Mouse (Mus musculus) kidney, postnatal 0 days (tissue): ENCODE measurements around the gene Cyp2f2. TPM values are rescaled to one million over a fixed set of nuclear protein-coding genes. Genes with fewer than 3 reads are reported as not detected.
A peak's percentile ranks its signal among the peaks of the same experiment; 100 is the strongest.

ENCODE experiments used
- ATAC-seq: fragments of 200-750 bp; cut with Nextera tagmentation; replicated peaks from 2 replicates; pipeline ENCODE4 v1.8.0; 2017; ENCODE audit warnings: low read depth, moderate number of reproducible peaks, moderate TSS enrichment, moderate library complexity; ENCODE audit not compliant: low FRiP score
- DNase-seq: peaks from one replicate; pipeline ENCODE4 v3.0.0-alpha.2; 2016; ENCODE audit warnings: low spot score
- H3K27ac ChIP-seq: fragments of 300-500 bp; sonication (generic); 2 replicates; pipeline ENCODE4 v1.5.1; 2014; ENCODE audit warnings: mild to moderate bottlenecking
- H3K27me3 ChIP-seq: fragments of 300-500 bp; sonication (generic); 2 replicates; pipeline ENCODE4 v1.6.1; 2014; ENCODE audit warnings: low read length, mixed read lengths; ENCODE audit not compliant: insufficient read depth
- H3K36me3 ChIP-seq: fragments of 300-500 bp; sonication (generic); 2 replicates; pipeline ENCODE4 v1.6.1; 2014; ENCODE audit warnings: low read length, mixed read lengths; ENCODE audit not compliant: insufficient read depth
- H3K4me1 ChIP-seq: fragments of 300-500 bp; sonication (generic); replicated peaks from 2 replicates; pipeline ENCODE4 v1.6.1; 2014; ENCODE audit warnings: antibody characterized with exemption, low read length, mixed read lengths; ENCODE audit not compliant: insufficient read depth
- H3K4me2 ChIP-seq: fragments of 300-500 bp; sonication (generic); 2 replicates; pipeline ENCODE4 v1.6.1; 2014; ENCODE audit warnings: mild to moderate bottlenecking, low read length, moderate library complexity, mixed read lengths
- H3K4me3 ChIP-seq: fragments of 300-500 bp; sonication (generic); replicated peaks from 2 replicates; pipeline ENCODE4 v1.5.1; 2014; ENCODE audit warnings: low read depth, low read length
- H3K9ac ChIP-seq: fragments of 300-500 bp; sonication (generic); 2 replicates; pipeline ENCODE4 v1.6.1; 2014; ENCODE audit warnings: low read depth, low read length
- H3K9me3 ChIP-seq: fragments of 300-500 bp; sonication (generic); replicated peaks from 2 replicates; pipeline ENCODE4 v1.6.1; 2016; ENCODE audit warnings: low read length, inconsistent platforms, mixed read lengths
- CTCF ChIP-seq: IDR thresholded peaks from 2 replicates; pipeline ENCODE4 v1.5.1; 2016; ENCODE audit warnings: antibody characterized with exemption, low read depth, mild to moderate bottlenecking, moderate library complexity
- WGBS: fragments of 180-500 bp; shearing (Covaris S2); extraction: QIAGEN DNeasy Blood & Tissue Kit; methylation state at CpG from one replicate; pipeline ENCODE4 v1.1.7; 2014; 5-methylcytosine and 5-hydroxymethylcytosine counted together
- polyA plus RNA-seq: library from polyadenylated mRNA; unstranded; fragments of >200 nt; fragmentation: Nextera tagmentation; extraction: Ambion mirVana; gene quantifications from 2 replicates; pipeline ENCODE4 v1.2.1, GENCODE M21; 2015

Gene Cyp2f2
- polyA plus RNA-seq, 1 experiment from 2014 or later = 0.29 TPM

GRCm38 (mm10) chr7:27128162-27128561 is 8.5 kb downstream of the Cyp2f2 start:
- peak; percentile 75 for TF ChIP-seq CTCF
- DNase-seq (peak; percentile 66), ATAC-seq (peak; percentile 75)
- no peak overlapping the region for H3K9ac ChIP-seq
- H3K4me1 ChIP-seq = no peaks in the 10 kb centered on the region
- WGBS = 53% methylated on average over 3 of the region's 3 CpGs
- no peak overlapping the region for H3K4me3 ChIP-seq
- H3K27ac ChIP-seq = no peak overlapping the region
- no peaks in the 10 kb centered on the region for H3K36me3 ChIP-seq
- H3K9me3 ChIP-seq = no peaks in the 10 kb centered on the region
- no peaks in the 10 kb centered on the region for H3K27me3 ChIP-seq
- no peak overlapping the region for H3K4me2 ChIP-seq

GRCm38 (mm10) chr7:27128946-27129345 is 9.2 kb downstream of the Cyp2f2 start:
- 81% methylated on average over 13 of the region's 13 CpGs for WGBS
- no peak for DNase-seq

DNA sequence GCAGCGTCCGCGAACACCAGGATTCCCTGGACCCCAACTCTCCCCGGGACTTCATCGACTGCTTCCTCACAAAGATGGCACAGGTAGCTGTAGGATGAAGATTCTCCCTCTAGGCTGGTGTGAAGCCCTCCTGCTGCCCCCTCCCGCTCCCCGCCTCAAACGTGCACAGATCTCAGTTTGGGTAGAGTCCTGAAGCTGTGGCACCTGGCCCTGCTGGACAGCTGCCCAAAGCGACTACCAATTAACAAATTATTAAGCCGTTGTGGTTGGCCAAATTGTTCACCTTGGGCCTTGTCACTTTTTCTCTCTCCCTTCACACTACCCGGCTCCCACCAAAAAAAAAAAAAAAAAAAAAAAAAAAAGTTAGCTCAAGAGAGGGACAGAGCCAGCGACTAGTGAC is 10.1 kb downstream of the Cyp2f2 start:
- H3K9ac ChIP-seq = no peak overlapping the region
- H3K4me3 ChIP-seq = no peak overlapping the region
- TF ChIP-seq CTCF = no peak
- DNase-seq (no peak), ATAC-seq (no peak)
- H3K36me3 ChIP-seq = no peaks in the 10 kb centered on the region
- no peaks in the 10 kb centered on the region for H3K9me3 ChIP-seq
- no peaks in the 10 kb centered on the region for H3K27me3 ChIP-seq
- H3K4me2 ChIP-seq = no peak overlapping the region
- 87% methylated on average over 12 of the region's 12 CpGs for WGBS
- H3K4me1 ChIP-seq = no peaks in the 10 kb centered on the region
- no peak overlapping the region for H3K27ac ChIP-seq

More at GRCm38 (mm10) chr7:27128946-27129345, 9.2 kb downstream of the Cyp2f2 start:
- Histone ChIP-seq H3K9ac (no peak overlapping the region), H3K36me3 (no peaks in the 10 kb centered on the region), H3K4me3 (no peak overlapping the region), H3K4me2 (no peak overlapping the region), H3K27ac (no peak overlapping the region), H3K27me3 (no peaks in the 10 kb centered on the region), H3K4me1 (no peaks in the 10 kb centered on the region), H3K9me3 (no peaks in the 10 kb centered on the region)
- TF ChIP-seq CTCF = no peak
- ATAC-seq = no peak

GRCm38 (mm10) chr7:27130521-27131370 is 11.0 kb downstream of the Cyp2f2 start:
- DNase-seq = no peak
- no peaks in the 10 kb centered on the region for H3K27me3 ChIP-seq

DNA sequence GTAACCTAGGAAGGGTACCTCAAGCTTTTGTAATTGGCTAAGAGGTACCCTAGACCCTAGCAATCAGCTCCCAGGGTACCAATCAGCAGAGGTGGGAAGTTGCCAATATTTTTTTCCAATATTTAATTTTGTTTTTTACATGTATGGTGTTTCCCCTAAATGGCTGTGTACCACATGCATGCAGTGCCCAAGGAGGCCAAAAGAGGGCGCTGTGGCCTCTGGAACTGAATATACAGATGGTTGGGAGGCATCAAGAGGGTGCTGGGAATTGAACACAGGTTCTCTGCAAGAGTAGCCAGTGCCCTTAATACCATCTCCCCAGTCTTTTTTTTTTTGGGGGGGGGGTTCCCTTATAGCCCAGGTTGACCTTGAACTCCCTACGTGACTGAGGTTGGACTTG is 11.7 kb downstream of the Cyp2f2 start:
- H3K4me3 ChIP-seq = no peak overlapping the region
- H3K4me1 ChIP-seq = no peaks in the 10 kb centered on the region
- ATAC-seq (no peak), DNase-seq (no peak)
- no peak overlapping the region for H3K9ac ChIP-seq
- no peaks in the 10 kb centered on the region for H3K27me3 ChIP-seq
- peak; percentile 21; the same call in 1 of the 2 replicates for TF ChIP-seq CTCF
- no peak overlapping the region for H3K27ac ChIP-seq
- no peaks in the 10 kb centered on the region for H3K36me3 ChIP-seq
- no peak overlapping the region for H3K4me2 ChIP-seq
- H3K9me3 ChIP-seq = no peaks in the 10 kb centered on the region
- WGBS = 65% methylated on average over 2 of the region's 2 CpGs

More at GRCm38 (mm10) chr7:27130521-27131370, 11.0 kb downstream of the Cyp2f2 start:
- Histone ChIP-seq H3K27ac (no peak overlapping the region), H3K4me1 (no peaks in the 10 kb centered on the region), H3K36me3 (no peaks in the 10 kb centered on the region), H3K9ac (no peak overlapping the region), H3K4me3 (no peak overlapping the region), H3K4me2 (no peak overlapping the region), H3K9me3 (no peaks in the 10 kb centered on the region)
- ATAC-seq = no peak
- 88% methylated on average over 22 of the region's 22 CpGs for WGBS
- TF ChIP-seq CTCF = no peak

DNA sequence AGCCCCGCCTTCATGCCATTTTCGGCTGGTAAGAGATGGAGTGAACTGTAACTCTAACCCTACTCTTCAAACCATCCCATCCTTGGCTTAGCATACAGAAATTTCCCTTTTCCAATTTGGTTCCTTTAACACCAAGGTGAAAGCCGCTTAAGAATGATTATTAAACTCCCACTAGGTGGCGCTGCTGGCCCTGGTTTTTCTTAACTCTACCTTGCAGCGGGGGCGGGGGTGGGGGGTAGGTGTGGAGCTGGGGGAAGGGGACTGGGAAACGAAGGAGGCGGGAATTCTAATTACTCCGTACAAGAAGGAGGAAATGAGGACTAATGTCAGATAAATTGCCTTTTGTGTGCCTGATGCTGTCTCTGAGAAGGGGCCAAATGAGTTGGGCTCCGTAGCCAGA is 12.9 kb downstream of the Cyp2f2 start:
- Histone ChIP-seq H3K36me3 (no peaks in the 10 kb centered on the region), H3K4me1 (no peaks in the 10 kb centered on the region), H3K27ac (no peak overlapping the region), H3K4me2 (peak overlapping the region; percentile 4; the same call in 1 of the 2 replicates), H3K27me3 (no peaks in the 10 kb centered on the region), H3K4me3 (no peak overlapping the region), H3K9me3 (no peaks in the 10 kb centered on the region), H3K9ac (no peak overlapping the region)
- DNase-seq (peak; percentile 73), ATAC-seq (no peak)
- WGBS = 12% methylated on average over 10 of the region's 10 CpGs
- TF ChIP-seq CTCF = peak; percentile 61
